Mouse (Mus musculus) limb, embryonic 12.5 days (tissue): Measurements from ENCODE around the gene Cfap99. TPM values are rescaled to one million over a fixed set of nuclear protein-coding genes. Genes with fewer than 3 reads are reported as not detected.

ENCODE experiments used
- ATAC-seq: fragments of 200-750 bp; cut with Nextera tagmentation; 2 replicates; pipeline ENCODE4 v1.8.0; 2017; ENCODE audit warnings: low read depth, moderate TSS enrichment; ENCODE audit not compliant: insufficient number of reproducible peaks, insufficient read depth, low FRiP score, low TSS enrichment
- H3K27ac ChIP-seq: fragments of 300-500 bp; sonication (generic); 2 replicates; pipeline ENCODE4 v1.5.1; 2016; ENCODE audit warnings: mild to moderate bottlenecking, moderate library complexity
- H3K27me3 ChIP-seq: fragments of 300-500 bp; sonication (generic); 2 replicates; pipeline ENCODE4 v1.6.1; 2016; ENCODE audit warnings: mild to moderate bottlenecking, moderate library complexity
- H3K36me3 ChIP-seq: fragments of 300-500 bp; sonication (generic); 2 replicates; pipeline ENCODE4 v1.6.1; 2016; ENCODE audit warnings: mild to moderate bottlenecking, moderate library complexity
- H3K4me1 ChIP-seq: fragments of 300-500 bp; sonication (generic); replicated peaks from 2 replicates; pipeline ENCODE4 v1.6.1; 2016
- H3K4me2 ChIP-seq: fragments of 300-500 bp; sonication (generic); 2 replicates; pipeline ENCODE4 v1.6.1; 2016; ENCODE audit warnings: mild to moderate bottlenecking, moderate library complexity
- H3K4me3 ChIP-seq: fragments of 300-500 bp; sonication (generic); replicated peaks from 2 replicates; pipeline ENCODE4 v1.5.1; 2016; ENCODE audit warnings: mild to moderate bottlenecking
- H3K9ac ChIP-seq: fragments of 300-500 bp; sonication (generic); replicated peaks from 2 replicates; pipeline ENCODE4 v1.6.1; 2016; ENCODE audit warnings: mild to moderate bottlenecking, moderate library complexity
- H3K9me3 ChIP-seq: fragments of 300-500 bp; sonication (generic); 2 replicates; pipeline ENCODE4 v1.6.1; 2016; ENCODE audit warnings: mild to moderate bottlenecking, moderate library complexity
- WGBS: fragments of 180-500 bp; shearing (Covaris S2); methylation state at CpG from one replicate; pipeline ENCODE4 v1.1.7; 2016; 5-methylcytosine and 5-hydroxymethylcytosine counted together
- polyA plus RNA-seq: library from polyadenylated mRNA; unstranded; fragments of >200 nt; fragmentation: Nextera tagmentation; extraction: Ambion mirVana; gene quantifications from 2 replicates; pipeline ENCODE4 v1.2.1, GENCODE M21; 2016

Cfap99 gene
- polyA plus RNA-seq, 1 experiment from 2014 or later: not detected

DNA sequence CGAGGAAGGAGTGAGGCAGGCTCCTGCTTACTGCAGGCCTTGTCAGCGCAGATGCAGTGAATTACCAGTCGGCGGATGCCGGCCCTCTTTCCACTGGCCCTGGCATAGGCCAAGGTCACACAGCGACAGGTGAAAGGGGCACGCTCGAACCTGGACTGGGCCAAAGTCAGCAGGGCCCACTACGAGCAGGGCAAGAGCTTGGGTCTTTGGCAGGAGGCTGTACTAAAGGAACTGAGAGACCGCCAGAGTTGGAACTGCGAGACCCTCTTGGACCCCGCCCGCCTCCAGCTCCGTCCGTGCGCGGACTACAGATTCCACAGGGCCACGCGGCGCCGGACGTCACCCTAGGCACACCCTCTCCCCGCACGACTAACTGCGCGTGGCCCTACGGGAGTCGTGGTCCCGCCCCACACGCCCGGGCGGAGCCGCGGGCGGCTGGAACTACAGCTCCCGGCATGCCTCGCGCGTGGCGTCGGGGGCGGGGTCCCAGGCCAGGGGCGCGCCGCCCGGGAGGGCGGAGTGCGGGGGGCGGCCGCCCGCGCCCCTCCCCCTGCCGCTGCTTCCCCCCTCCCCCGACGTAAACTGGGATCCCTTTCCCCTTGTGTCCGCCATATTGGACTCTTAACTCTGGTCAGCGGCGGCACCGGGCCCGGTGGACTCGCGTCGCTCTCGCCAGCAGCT, 81.1 kb downstream of the Cfap99 start, which contains the start of gene Fam193a:
Gene Fam193a (plus strand): TSS at position 593 of the 681 bp plus-strand sequence.
- WGBS: 2% methylated on average over 58 of the region's 64 CpGs

DNA sequence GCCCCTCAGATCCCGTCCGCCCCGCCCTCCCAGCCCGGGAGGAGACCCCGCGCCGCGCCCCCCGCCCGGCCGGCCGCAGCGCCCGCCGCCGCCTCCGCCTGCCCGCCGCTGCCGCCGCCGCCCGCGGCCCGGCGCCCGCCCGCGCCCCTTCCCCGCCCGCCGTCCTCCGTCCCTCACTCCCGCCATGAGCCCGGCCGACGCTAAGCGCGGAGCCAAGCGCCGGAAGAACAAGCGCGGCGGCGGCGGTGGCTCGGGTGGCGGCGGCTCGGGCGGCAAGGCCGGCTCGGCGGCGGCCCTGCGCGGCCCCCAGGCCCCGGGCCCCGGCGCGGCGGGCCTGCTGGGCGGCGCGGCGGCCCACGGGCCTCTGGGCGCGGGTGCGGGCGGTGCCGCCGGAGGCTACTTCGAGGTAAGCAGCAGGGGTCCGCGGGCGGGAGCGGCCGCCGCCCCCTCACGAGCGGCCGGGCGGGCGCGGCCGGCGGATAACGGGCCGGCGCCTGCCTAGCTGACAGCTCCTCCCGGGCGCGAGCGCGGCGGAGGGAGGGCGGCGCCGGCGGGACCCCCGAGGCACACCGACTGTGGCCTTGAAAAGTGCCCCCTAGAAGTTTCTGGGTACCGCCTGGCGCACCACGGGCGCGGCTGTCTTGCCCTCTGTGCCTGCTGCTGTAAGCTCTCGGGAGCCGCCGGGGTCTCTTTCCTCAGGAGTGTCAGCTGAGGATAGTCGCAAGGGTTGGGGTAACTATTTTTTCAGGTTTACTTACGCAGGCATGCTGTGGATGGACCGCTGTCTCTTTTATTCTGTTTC, 81.8 kb downstream of the Cfap99 start:
- H3K27me3 ChIP-seq: no peaks in the 10 kb centered on the region
- peak overlapping the region; percentile 72 for H3K27ac ChIP-seq
- peaks cover 11% of the 10 kb centered on the region; the same call in 1 of the 2 replicates for H3K36me3 ChIP-seq
- under 1% methylated on average over 51 of the region's 114 CpGs for WGBS
- H3K9ac ChIP-seq: peak overlapping the region; percentile 96
- H3K9me3 ChIP-seq: no peaks in the 10 kb centered on the region
- peak overlapping the region; percentile 87 for H3K4me3 ChIP-seq
- no peak for ATAC-seq
- peaks cover 22% of the 10 kb centered on the region for H3K4me1 ChIP-seq
- H3K4me2 ChIP-seq: peak overlapping the region; percentile 79

More for the DNA sequence above, 81.1 kb downstream of the Cfap99 start, which contains the start of gene Fam193a:
- Histone ChIP-seq H3K27me3 (no peaks in the 10 kb centered on the region), H3K36me3 (peaks cover 16% of the 10 kb centered on the region; the same call in 1 of the 2 replicates), H3K27ac (peak within 1 kb of the TSS; percentile 87), H3K4me1 (peaks cover 22% of the 10 kb centered on the region), H3K9me3 (no peaks in the 10 kb centered on the region), H3K4me3 (peak within 1 kb of the TSS; percentile 87), H3K4me2 (peak within 1 kb of the TSS; percentile 79), H3K9ac (peak within 1 kb of the TSS; percentile 96)
- peak; percentile 100 for ATAC-seq

DNA sequence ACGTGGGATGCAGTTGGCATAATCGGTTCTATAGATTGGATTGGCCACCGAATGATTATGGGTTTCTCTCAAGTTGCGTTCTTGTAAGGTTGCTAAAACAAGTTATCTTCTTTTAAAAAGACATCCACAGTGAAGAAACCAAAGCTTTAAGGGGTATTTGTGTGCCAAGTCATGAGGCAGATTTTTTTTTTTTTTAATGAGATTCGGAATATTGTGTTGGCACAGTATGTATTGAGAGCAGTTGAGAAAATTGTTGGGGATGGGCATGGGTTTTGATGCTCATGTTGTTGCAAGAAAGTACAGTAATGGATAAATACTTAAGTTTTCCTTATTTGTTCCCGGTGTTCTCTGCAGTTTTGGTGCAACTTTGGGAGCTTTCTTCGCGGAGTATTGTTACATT, 82.4 kb downstream of the Cfap99 start:
- Histone ChIP-seq H3K27me3 (no peaks in the 10 kb centered on the region), H3K4me1 (peaks cover 22% of the 10 kb centered on the region), H3K9me3 (no peaks in the 10 kb centered on the region), H3K9ac (peak overlapping the region; percentile 96), H3K36me3 (peaks cover 8% of the 10 kb centered on the region; the same call in 1 of the 2 replicates), H3K27ac (no peak overlapping the region), H3K4me2 (peak overlapping the region; percentile 79), H3K4me3 (peak overlapping the region; percentile 87)
- ATAC-seq: no peak
- 37% methylated on average over 8 of the region's 8 CpGs for WGBS

DNA sequence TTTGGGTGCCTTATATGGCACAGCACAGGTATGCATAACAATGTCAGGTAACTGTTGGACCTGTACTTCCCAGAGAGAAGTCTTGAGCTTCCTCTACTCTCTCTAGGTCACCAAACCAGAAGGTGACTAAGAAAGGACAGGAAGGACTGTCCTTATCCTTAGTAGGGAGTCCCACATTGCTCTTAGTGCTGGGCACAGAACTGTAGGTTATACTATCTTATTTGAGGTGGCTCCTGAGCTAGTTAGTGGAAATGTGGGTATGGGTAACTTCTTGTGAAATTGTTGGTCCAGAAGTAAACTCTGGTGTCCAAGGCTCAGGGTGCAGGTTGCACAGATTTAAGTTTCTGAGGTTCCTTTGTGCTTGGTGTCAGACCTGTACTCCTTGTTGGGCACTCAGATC, 83.7 kb downstream of the Cfap99 start:
- Histone ChIP-seq H3K4me2 (no peak overlapping the region), H3K9ac (no peak overlapping the region), H3K27ac (no peak overlapping the region), H3K36me3 (peaks cover 5% of the 10 kb centered on the region; the same call in 1 of the 2 replicates), H3K4me3 (no peak overlapping the region), H3K9me3 (no peaks in the 10 kb centered on the region), H3K4me1 (peaks cover 22% of the 10 kb centered on the region), H3K27me3 (no peaks in the 10 kb centered on the region)
- ATAC-seq: no peak

DNA sequence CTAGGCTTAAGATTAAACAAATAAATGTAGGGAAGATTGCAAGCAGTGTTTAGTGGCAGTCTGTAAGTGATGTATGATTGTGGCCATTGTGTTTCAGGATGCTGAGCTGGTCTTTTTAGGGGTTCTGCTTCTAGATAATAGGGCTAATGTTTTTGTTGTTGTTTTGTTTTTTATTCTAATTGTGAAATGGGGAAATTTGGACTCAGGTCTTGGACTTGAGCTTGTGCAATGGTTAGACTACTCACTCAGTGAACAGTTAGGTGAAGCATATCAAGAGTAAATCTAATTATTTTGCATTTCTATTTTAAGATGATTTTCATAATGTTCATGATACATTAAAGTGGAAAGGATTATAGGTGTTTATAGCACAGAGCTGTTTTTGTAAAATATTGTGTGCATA, 84.1 kb downstream of the Cfap99 start:
- Histone ChIP-seq H3K9me3 (no peaks in the 10 kb centered on the region), H3K4me1 (peaks cover 22% of the 10 kb centered on the region), H3K4me3 (no peak overlapping the region), H3K36me3 (peaks cover 5% of the 10 kb centered on the region; the same call in 1 of the 2 replicates), H3K4me2 (no peak overlapping the region), H3K27ac (no peak overlapping the region), H3K9ac (no peak overlapping the region), H3K27me3 (no peaks in the 10 kb centered on the region)
- no peak for ATAC-seq

Other genes with a start within 250 kb of the Cfap99 start
- gene Poln, start 119.2 kb upstream of the Cfap99 start, polyA plus RNA-seq: 1.3 and 1.4 TPM in 2 replicates
- gene Haus3, start 119.1 kb upstream of the Cfap99 start, polyA plus RNA-seq: 52.2 and 52.5 TPM in 2 replicates
- 29.3 and 35.9 TPM in 2 replicates for gene Mxd4, start 100.9 kb upstream of the Cfap99 start, polyA plus RNA-seq
- gene Zfyve28, start 151 bp upstream of the Cfap99 start, polyA plus RNA-seq: 1.4 and 2.0 TPM in 2 replicates
- 181 TPM in 2 replicates for gene Rnf4, start 47.7 kb downstream of the Cfap99 start, polyA plus RNA-seq
- gene Fam193a, start 81.3 kb downstream of the Cfap99 start, polyA plus RNA-seq: 13.7 and 19.8 TPM in 2 replicates
- 9.6 and 10.8 TPM in 2 replicates for gene Tnip2, start 225.4 kb downstream of the Cfap99 start, polyA plus RNA-seq
- 9.7 and 12.0 TPM in 2 replicates for gene Sh3bp2, start 237.2 kb downstream of the Cfap99 start, polyA plus RNA-seq